Mouse (Mus musculus) ES-CJ7 (cell line): Measurements from ENCODE around the gene Nln.

Source experiments
- DNase-seq: peaks from one replicate; pipeline ENCODE4 v3.0.0; 2011; ENCODE audit warnings: low read depth, low spot score

Gene Nln

DNA sequence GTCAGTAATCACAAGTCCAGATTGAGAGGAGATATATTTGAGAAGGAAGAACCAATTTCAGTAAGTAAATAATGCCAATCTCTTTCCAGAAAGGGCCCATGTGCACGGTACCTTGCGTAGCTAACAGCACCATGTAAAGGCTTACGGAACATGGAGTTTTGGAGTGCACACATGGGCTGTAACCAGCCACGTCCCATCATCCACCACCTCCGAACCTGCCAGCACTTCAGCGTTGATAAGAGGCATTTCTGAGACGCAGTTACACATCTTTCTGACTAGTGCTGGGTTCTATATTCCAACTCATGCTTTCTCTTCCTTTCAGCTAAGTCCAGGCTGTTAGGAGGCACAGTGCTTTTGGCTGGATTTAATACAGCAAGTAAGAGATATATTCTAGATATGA is 12.2 kb downstream of the Nln start:
- no peak for DNase-seq

GRCm38 (mm10) chr13:104095955-104096354 is 13.5 kb downstream of the Nln start:
- no peak for DNase-seq

- no peak for DNase-seq
Observed at GRCm38 (mm10) chr13:104094531-104095385, 14.7 kb downstream of the Nln start.

- DNase-seq = no peak
Observed at GRCm38 (mm10) chr13:104091734-104092133, 17.7 kb downstream of the Nln start.

DNA sequence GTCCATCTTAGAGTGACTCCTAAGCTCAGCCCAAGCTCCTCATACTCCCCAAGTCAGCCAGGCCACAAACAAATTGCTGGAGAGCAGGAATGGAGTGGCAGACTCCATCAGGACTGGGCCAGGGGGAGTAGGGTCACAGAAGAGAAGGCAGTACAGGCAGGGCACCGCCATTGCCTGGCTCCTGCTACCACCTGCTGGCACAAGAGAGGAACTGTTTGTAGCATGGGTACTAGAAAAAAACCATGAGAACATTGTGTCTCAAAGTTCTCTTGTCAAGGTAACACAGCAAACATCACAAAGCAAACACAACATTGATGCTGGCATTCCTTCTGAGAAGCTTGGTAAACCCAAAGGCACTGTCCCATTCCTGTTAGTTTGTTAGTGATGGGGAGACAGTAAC is 20.0 kb downstream of the Nln start:
- DNase-seq = peak; percentile 33

DNA sequence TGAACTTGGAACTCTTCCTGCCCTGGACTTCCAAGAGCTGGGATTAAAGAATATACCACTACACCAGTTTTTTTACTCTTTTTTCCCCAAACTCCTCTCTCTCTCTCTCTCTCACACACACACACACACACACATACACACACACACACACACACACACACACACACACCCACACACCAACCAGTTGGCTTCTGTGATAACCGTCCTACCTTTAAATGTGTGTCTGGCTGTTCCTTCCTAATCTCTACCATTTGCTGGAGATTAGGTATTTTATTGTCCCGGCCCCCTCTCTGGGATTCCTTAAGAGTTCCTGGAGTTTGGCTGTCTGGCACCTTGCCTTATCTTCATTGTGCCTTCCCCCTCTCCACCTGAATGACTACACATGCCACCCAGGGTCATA is 24.8 kb downstream of the Nln start:
- DNase-seq = no peak

GRCm38 (mm10) chr13:104082504-104082903 is 26.9 kb downstream of the Nln start:
- DNase-seq = no peak

DNA sequence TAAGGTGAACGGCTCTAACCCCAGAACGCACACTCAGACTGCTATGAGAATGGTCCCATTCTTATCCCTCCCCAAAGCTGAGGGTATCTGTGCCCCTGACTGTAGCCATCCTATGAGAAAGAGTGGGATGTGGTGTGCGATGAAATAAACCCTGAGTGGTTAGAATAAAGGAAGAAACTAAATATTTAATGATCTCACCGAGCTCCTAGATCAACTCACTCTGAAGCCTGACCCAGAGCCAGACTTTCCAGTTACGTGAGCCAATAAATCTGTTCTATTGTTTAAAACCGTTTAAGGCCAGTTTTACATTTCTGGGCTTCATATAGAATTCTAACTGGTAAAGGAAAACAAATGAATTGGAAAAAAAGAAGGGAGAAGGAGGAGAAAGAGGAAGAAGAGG is 32.4 kb downstream of the Nln start:
- no peak for DNase-seq

GRCm38 (mm10) chr13:104074731-104075130 is 34.7 kb downstream of the Nln start:
- no peak for DNase-seq

DNA sequence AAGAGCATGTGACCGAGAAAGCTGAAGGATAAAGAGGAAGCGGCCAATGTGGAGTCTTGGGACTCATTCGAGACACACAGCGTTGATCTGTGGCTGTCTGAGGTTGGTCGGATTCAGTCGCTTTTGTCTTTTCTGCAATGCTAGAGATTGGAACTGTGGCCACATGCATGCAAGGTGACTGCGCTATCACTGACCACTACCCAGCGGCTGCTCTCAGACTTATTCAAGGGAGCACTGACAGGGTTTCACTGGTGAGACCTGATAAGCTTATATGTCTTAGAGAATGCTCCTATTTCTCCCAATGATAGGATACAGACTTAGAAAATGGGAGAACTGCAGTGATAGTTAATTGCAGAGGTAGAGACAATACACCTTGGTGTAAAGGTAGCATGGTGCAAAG is 35.2 kb downstream of the Nln start:
- no peak for DNase-seq

- no peak for DNase-seq
Observed at GRCm38 (mm10) chr13:104072351-104072750, 37.1 kb downstream of the Nln start.

DNA sequence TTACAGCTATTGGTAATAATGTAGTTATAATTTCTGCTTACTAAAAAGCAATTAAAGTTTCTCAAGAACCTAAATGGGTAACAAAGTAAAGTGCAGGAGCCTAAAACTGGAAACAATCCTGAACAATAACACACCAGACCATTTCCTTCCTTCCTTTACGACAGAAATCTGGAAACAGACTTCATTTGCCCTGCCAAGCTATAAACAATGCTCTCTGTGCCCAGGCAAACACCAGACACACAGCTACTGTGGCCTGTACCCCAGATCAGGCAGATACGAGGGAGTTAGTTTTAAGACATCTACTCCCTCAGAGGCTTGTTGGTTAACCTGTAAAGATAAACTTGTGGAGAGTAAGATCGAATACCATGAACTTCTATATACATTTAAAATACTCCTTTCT is 38.7 kb downstream of the Nln start:
- DNase-seq = no peak

GRCm38 (mm10) chr13:104069216-104069615 is 40.2 kb downstream of the Nln start:
- DNase-seq = no peak

DNA sequence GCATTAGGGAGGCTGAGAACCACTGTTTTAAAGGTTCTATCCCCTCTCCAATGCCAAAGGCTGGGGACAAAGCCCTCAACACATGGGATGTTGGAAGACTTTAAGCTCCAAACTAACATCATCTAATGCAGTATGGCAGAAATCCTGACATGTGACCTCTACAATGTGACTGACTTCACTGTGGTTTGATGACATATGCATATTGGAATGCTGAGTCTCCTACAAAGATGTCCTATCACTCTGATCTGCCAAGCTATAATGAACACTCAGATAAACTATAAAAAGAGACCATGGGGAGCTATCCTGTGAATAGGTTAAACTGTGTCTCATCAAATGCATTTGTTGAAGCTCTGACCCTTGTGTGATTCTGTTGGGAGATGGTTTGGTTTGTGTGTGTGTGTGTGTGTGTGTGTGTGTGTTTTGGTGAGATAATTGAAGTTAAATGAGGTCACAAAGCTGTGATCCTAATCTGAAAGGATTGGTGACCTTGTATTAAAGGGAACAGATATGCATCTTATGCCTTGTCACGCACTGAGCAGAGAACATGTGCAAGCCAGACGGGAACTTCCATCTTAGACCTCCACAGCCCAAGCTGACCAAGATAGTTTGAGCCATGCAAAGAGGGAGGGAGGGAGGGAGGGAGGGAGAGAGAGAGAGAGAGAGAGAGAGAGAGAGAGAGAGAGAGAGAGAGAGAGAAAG is 43.6 kb downstream of the Nln start:
- DNase-seq = no peak

DNA sequence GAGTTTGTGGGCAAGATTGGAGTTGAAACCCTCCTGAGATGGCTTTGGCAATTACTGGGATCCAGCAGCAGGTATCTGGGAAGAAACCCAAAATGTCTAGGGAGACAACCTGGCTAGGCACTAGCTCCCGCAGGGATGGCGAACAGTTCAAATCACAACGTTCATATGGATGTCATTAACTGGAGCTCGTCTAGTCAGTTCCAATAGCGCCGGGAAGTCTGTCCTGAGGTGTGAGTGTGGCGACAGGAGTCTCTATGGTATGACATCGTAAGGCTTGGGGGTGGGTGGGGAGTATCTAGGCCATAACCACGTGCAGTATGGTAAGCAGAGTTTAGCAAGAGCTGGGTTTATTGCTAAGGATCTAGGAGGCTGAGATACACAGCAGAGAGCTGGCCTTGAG is 46.4 kb downstream of the Nln start:
- no peak for DNase-seq

- no peak for DNase-seq
Observed at GRCm38 (mm10) chr13:104061975-104062750, 47.3 kb downstream of the Nln start.

- DNase-seq = no peak
Observed at GRCm38 (mm10) chr13:104060231-104060630, 49.2 kb downstream of the Nln start.

- DNase-seq = no peak
Observed at GRCm38 (mm10) chr13:104059536-104059935, 49.9 kb downstream of the Nln start.

GRCm38 (mm10) chr13:104058761-104059160 is 50.7 kb downstream of the Nln start:
- no peak for DNase-seq

GRCm38 (mm10) chr13:104052271-104052753 is 57.1 kb downstream of the Nln start:
- DNase-seq = no peak

GRCm38 (mm10) chr13:104048835-104049234 is 60.6 kb downstream of the Nln start:
- peak; percentile 9 for DNase-seq

GRCm38 (mm10) chr13:104045108-104045507 is 64.3 kb downstream of the Nln start:
- no peak for DNase-seq
